Mouse (Mus musculus): ENCODE results near the gene Litaf. TPM values are rescaled to one million over a fixed set of nuclear protein-coding genes. Genes with fewer than 3 reads are reported as not detected.

Litaf gene
- polyA plus RNA-seq (2014; fragmentation: Nextera tagmentation; extraction: Ambion mirVana), result 41.4 and 44.5 TPM in 2 replicates

DNA sequence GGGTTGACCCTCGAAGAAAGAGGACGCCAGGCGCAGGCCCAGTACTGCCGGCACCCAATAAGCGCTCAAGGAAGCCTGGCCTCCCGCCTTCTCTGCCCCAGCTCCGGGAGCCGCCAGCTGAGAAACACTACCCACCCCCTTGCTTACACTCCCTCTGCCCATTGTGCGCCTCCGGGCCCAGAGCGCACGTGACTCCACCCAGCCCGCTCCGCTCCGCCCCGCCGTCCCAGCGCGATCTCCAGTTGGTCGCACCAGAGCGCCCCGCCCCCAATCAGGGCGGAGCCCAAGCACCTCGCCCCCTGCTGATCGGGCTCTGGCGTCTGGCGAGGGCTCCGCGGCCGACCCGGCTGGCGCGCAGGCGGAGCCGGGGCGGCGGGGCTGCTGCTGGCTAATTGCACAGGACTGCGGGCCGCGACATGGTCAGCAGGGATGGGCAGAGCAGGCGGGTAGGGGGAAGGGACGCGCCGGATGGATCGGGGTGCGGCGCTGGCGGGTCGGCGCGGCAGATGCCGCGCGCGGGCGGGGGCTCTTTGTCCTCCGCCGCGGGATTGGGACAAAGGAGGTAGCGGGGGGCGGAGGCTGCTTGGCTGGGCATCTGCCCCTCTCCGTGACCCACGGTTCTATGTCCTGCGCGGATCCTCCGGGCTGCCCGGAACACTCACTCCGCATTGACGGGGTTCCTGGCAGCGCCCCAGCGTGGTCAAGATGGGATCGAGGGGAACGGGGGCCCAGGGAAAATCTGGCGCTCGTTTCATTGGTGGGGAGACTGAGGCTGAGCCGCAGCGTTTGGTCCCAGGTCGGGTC, at the start of gene Litaf:
TSS of gene Litaf (minus strand) at position 129 of the 804 bp plus-strand sequence.
- Histone ChIP-seq H3K36me3 (ENCODE audit: control insufficient read depth, insufficient read depth, low read length) (peaks cover 9% of the 10 kb centered on the region; the same call in 1 of the 2 replicates), H3K27me3 (replicated peaks; ENCODE audit: control insufficient read depth, insufficient read depth, low read length) (no peaks in the 10 kb centered on the region), H3K9ac (ENCODE audit: low read length) (peak within 1 kb of the TSS; percentile 98), H3K9me3 (replicated peaks; ENCODE audit: control insufficient read depth, low read length) (no peaks in the 10 kb centered on the region), H3K27ac (ENCODE audit: low read depth, low read length) (peak within 1 kb of the TSS; percentile 98), H3K4me2 (ENCODE audit: low read length) (peak within 1 kb of the TSS; percentile 92), H3K4me3 (ENCODE audit: low read depth, low read length) (peak within 1 kb of the TSS; percentile 79), H3K4me1 (ENCODE audit: control insufficient read depth, insufficient read depth, low read length) (peaks cover 51% of the 10 kb centered on the region)
- under 1% methylated on average over 67 of the region's 78 CpGs for WGBS
- peak; percentile 99 for DNase-seq (ENCODE audit: low spot score)
- ATAC-seq, result peak; percentile 99

GRCm38 (mm10) chr16:11109198-11109740, 43.3 kb upstream of the Litaf start:
- DNase-seq (ENCODE audit: low spot score) (peak; percentile 72), ATAC-seq (no peak; the same call in 1 of the 2 replicates)
- Histone ChIP-seq H3K27me3 (replicated peaks; ENCODE audit: control insufficient read depth, insufficient read depth, low read length) (no peaks in the 10 kb centered on the region), H3K4me3 (ENCODE audit: low read depth, low read length) (no peak overlapping the region), H3K4me1 (ENCODE audit: control insufficient read depth, insufficient read depth, low read length) (no peaks in the 10 kb centered on the region), H3K9ac (ENCODE audit: low read length) (no peak overlapping the region), H3K4me2 (ENCODE audit: low read length) (no peak overlapping the region), H3K36me3 (ENCODE audit: control insufficient read depth, insufficient read depth, low read length) (peaks cover 16% of the 10 kb centered on the region), H3K27ac (ENCODE audit: low read depth, low read length) (no peak overlapping the region), H3K9me3 (replicated peaks; ENCODE audit: control insufficient read depth, low read length) (no peaks in the 10 kb centered on the region)
- WGBS, result 72% methylated on average over 4 of the region's 4 CpGs

GRCm38 (mm10) chr16:11104905-11105304, 38.9 kb upstream of the Litaf start:
- no peak overlapping the region for H3K4me3 ChIP-seq (ENCODE audit: low read depth, low read length)
- no peaks in the 10 kb centered on the region for H3K9me3 ChIP-seq (replicated peaks; ENCODE audit: control insufficient read depth, low read length)
- 79% methylated on average over 1 of the region's 1 CpGs for WGBS
- no peak for DNase-seq (ENCODE audit: low spot score)
- H3K4me1 ChIP-seq (ENCODE audit: control insufficient read depth, insufficient read depth, low read length), result no peaks in the 10 kb centered on the region
- H3K27me3 ChIP-seq (replicated peaks; ENCODE audit: control insufficient read depth, insufficient read depth, low read length), result no peaks in the 10 kb centered on the region
- no peak overlapping the region for H3K4me2 ChIP-seq (ENCODE audit: low read length)
- H3K9ac ChIP-seq (ENCODE audit: low read length), result no peak overlapping the region
- H3K36me3 ChIP-seq (ENCODE audit: control insufficient read depth, insufficient read depth, low read length), result peaks cover 19% of the 10 kb centered on the region
- H3K27ac ChIP-seq (ENCODE audit: low read depth, low read length), result no peak overlapping the region
- no peak for ATAC-seq

DNA sequence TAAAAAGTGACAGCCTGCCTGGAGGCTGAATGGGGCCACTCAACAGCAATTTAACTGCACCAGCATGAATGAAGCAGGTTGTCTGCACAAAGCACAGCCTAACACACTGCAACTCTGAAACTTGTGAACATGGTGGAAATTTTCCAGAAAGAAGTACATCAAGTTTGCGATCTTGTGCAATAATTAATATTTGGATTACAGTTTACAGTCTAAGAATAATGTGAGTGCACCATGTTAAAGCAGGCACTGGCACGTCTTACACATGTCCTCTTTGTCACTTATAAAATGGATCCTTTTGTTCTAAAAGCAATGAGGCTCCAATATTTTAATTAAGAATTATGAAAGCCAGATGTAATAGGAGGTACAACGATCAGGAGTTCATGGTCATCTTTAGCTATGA, 31.3 kb upstream of the Litaf start:
- Histone ChIP-seq H3K9me3 (replicated peaks; ENCODE audit: control insufficient read depth, low read length) (no peaks in the 10 kb centered on the region), H3K4me1 (ENCODE audit: control insufficient read depth, insufficient read depth, low read length) (no peaks in the 10 kb centered on the region), H3K4me2 (ENCODE audit: low read length) (no peak overlapping the region), H3K9ac (ENCODE audit: low read length) (0 out of 2 replicates have a peak overlapping the region, but pooled peaks have one; percentile 13), H3K27ac (ENCODE audit: low read depth, low read length) (no peak overlapping the region), H3K27me3 (replicated peaks; ENCODE audit: control insufficient read depth, insufficient read depth, low read length) (no peaks in the 10 kb centered on the region), H3K4me3 (ENCODE audit: low read depth, low read length) (no peak overlapping the region), H3K36me3 (ENCODE audit: control insufficient read depth, insufficient read depth, low read length) (peaks cover 18% of the 10 kb centered on the region)
- 79% methylated on average over 3 of the region's 3 CpGs for WGBS
- ATAC-seq (no peak), DNase-seq (ENCODE audit: low spot score) (no peak)

DNA sequence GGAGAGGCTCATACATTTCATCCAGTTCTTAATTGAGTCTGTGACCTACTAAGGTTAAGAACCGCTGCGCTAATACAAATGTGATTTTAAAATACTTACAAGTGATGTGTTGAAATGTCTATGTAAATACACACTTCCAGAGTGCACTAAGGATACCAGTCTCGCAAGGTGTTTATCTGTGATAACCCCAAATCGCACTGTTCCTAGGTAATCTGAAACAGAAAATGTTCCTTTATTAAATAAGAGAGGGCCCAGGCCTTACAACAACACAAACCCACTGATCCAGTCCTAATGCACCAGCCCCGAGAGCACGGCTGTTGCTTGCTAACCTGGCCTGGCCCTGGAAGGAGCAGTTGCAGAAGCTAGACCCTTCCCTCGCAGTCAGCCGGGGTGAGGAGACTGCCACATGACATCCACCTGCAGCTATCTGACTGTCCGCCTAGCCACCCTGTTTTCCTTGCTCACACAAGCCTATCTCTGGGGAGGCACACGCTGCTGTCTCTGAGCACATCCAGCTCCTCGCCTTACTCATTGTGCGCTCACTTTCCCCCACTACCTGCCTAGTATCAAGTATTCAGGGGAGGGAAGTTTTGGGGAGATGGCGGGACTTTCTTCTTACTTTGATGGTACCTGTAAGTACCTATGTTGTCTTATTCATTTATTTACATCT, 27.9 kb upstream of the Litaf start:
- 91% methylated on average over 13 of the region's 13 CpGs for WGBS
- Histone ChIP-seq H3K9me3 (replicated peaks; ENCODE audit: control insufficient read depth, low read length) (no peaks in the 10 kb centered on the region), H3K9ac (ENCODE audit: low read length) (no peak overlapping the region), H3K4me1 (ENCODE audit: control insufficient read depth, insufficient read depth, low read length) (no peaks in the 10 kb centered on the region), H3K36me3 (ENCODE audit: control insufficient read depth, insufficient read depth, low read length) (peaks cover 35% of the 10 kb centered on the region), H3K27ac (ENCODE audit: low read depth, low read length) (no peak overlapping the region), H3K4me2 (ENCODE audit: low read length) (no peak overlapping the region), H3K4me3 (ENCODE audit: low read depth, low read length) (no peak overlapping the region), H3K27me3 (replicated peaks; ENCODE audit: control insufficient read depth, insufficient read depth, low read length) (no peaks in the 10 kb centered on the region)
- no peak for ATAC-seq
- DNase-seq (ENCODE audit: low spot score), result no peak

DNA sequence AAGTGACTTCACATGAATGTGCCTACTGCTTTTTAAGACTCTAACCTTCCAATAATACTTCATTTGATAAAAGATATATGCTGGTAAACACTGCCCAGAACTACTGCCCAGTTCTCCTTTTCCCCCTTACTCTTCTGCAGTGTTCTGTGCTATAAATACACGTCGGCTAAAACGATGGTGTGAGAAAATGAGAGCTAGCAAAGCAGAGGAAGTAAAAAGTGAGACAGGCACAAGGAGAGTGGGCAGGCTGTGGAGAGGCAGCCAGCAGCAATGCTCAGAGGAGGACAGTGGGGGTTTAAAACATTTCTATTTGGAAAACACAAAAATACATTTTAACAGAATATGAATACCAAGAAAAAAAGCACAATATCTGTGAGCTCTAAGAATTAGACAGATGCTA, 26.6 kb upstream of the Litaf start:
- 0 out of 2 replicates have a peak, but pooled peaks cover 8% of the 10 kb centered on the region for H3K4me1 ChIP-seq (ENCODE audit: control insufficient read depth, insufficient read depth, low read length)
- H3K27me3 ChIP-seq (replicated peaks; ENCODE audit: control insufficient read depth, insufficient read depth, low read length), result no peaks in the 10 kb centered on the region
- peaks cover 44% of the 10 kb centered on the region for H3K36me3 ChIP-seq (ENCODE audit: control insufficient read depth, insufficient read depth, low read length)
- no peak overlapping the region for H3K4me3 ChIP-seq (ENCODE audit: low read depth, low read length)
- H3K9ac ChIP-seq (ENCODE audit: low read length), result no peak overlapping the region
- H3K27ac ChIP-seq (ENCODE audit: low read depth, low read length), result no peak overlapping the region
- no peak for DNase-seq (ENCODE audit: low spot score)
- no peak for ATAC-seq
- no peaks in the 10 kb centered on the region for H3K9me3 ChIP-seq (replicated peaks; ENCODE audit: control insufficient read depth, low read length)
- no peak overlapping the region for H3K4me2 ChIP-seq (ENCODE audit: low read length)
- WGBS, result 97% methylated on average over 3 of the region's 3 CpGs

GRCm38 (mm10) chr16:11092061-11092460, 26.1 kb upstream of the Litaf start:
- WGBS, result 84% methylated on average over 4 of the region's 4 CpGs
- Histone ChIP-seq H3K27me3 (replicated peaks; ENCODE audit: control insufficient read depth, insufficient read depth, low read length) (no peaks in the 10 kb centered on the region), H3K4me2 (ENCODE audit: low read length) (no peak overlapping the region), H3K9me3 (replicated peaks; ENCODE audit: control insufficient read depth, low read length) (no peaks in the 10 kb centered on the region), H3K36me3 (ENCODE audit: control insufficient read depth, insufficient read depth, low read length) (peaks cover 48% of the 10 kb centered on the region), H3K9ac (ENCODE audit: low read length) (no peak overlapping the region), H3K4me3 (ENCODE audit: low read depth, low read length) (no peak overlapping the region), H3K27ac (ENCODE audit: low read depth, low read length) (no peak overlapping the region), H3K4me1 (ENCODE audit: control insufficient read depth, insufficient read depth, low read length) (0 out of 2 replicates have a peak, but pooled peaks cover 12% of the 10 kb centered on the region)
- no peak for DNase-seq (ENCODE audit: low spot score)
- no peak for ATAC-seq

DNA sequence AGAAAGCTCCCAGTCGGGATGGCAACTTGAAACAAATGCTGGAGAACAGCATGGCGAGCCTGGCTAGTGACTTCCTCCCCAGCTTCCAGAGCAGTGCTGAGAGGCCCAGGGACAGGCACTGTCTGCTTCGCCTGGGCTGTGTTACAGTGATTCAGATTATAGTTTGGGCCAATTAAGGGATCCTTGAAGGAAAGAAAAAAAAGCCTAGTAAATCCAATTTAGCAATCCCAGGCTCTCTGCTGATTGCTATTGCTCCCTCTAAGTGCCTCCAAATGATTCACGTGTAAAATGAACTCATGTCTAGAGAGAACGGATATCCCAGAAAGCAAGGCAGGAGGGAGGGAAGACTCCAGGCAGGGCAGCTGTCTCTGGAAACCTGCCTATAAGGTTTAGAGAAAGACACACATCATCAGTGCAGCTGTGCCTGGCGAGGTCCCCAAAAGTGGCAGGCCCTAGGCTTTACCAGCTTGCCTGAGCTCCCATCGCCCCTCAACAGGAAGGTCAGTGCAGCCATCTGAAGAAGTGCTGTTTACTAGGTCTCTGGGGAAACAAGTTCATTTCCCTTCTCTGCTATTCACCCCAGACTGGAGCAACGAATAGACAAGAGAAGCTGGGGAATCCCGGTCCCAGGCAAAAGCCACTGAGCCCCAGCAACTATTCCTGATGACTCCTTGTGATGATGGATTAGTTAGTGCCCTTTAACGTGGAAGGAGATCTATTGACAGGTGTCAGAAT, 25.0 kb upstream of the Litaf start:
- H3K9ac ChIP-seq (ENCODE audit: low read length), result no peak overlapping the region
- ATAC-seq (no peak), DNase-seq (ENCODE audit: low spot score) (no peak)
- H3K9me3 ChIP-seq (replicated peaks; ENCODE audit: control insufficient read depth, low read length), result no peaks in the 10 kb centered on the region
- H3K36me3 ChIP-seq (ENCODE audit: control insufficient read depth, insufficient read depth, low read length), result peaks cover 53% of the 10 kb centered on the region
- H3K4me3 ChIP-seq (ENCODE audit: low read depth, low read length), result no peak overlapping the region
- WGBS, result 76% methylated on average over 10 of the region's 10 CpGs
- H3K27ac ChIP-seq (ENCODE audit: low read depth, low read length), result no peak overlapping the region
- H3K27me3 ChIP-seq (replicated peaks; ENCODE audit: control insufficient read depth, insufficient read depth, low read length), result no peaks in the 10 kb centered on the region
- no peak overlapping the region for H3K4me2 ChIP-seq (ENCODE audit: low read length)
- H3K4me1 ChIP-seq (ENCODE audit: control insufficient read depth, insufficient read depth, low read length), result peaks cover 18% of the 10 kb centered on the region; the same call in 1 of the 2 replicates
